Mouse (Mus musculus) neural tube, embryonic 14.5 days (tissue): ENCODE results near the gene H60b. TPM values are rescaled to one million over a fixed set of nuclear protein-coding genes. Genes with fewer than 3 reads are reported as not detected.
"Not testable (repeated sequence)": the region's sequence is repeated elsewhere in the genome, so short reads cannot be mapped to it uniquely, and the experiment has no call there.

Source experiments
- ATAC-seq: fragments of 200-750 bp; cut with Nextera tagmentation; 2 replicates; pipeline ENCODE4 v1.8.0; 2017; ENCODE audit warnings: low read depth, mild to moderate bottlenecking, moderate TSS enrichment, moderate library complexity
- H3K27ac ChIP-seq: fragments of 300-500 bp; sonication (generic); 2 replicates; pipeline ENCODE4 v1.5.1; 2014; ENCODE audit warnings: low read depth, mild to moderate bottlenecking, control low read depth, low read length, moderate library complexity, mixed read lengths
- H3K27me3 ChIP-seq: fragments of 300-500 bp; sonication (generic); 2 replicates; pipeline ENCODE4 v1.6.1; 2014; ENCODE audit warnings: low read length; ENCODE audit not compliant: control insufficient read depth, insufficient read depth
- H3K36me3 ChIP-seq: fragments of 300-500 bp; sonication (generic); 2 replicates; pipeline ENCODE4 v1.6.1; 2014; ENCODE audit warnings: low read length, mixed read lengths; ENCODE audit not compliant: control insufficient read depth, insufficient read depth
- H3K4me1 ChIP-seq: fragments of 300-500 bp; sonication (generic); 2 replicates; pipeline ENCODE4 v1.6.1; 2014; ENCODE audit warnings: low read length; ENCODE audit not compliant: control insufficient read depth, insufficient read depth
- H3K4me2 ChIP-seq: fragments of 300-500 bp; sonication (generic); 2 replicates; pipeline ENCODE4 v1.6.1; 2014; ENCODE audit warnings: mild to moderate bottlenecking, low read depth, low read length, control low read depth
- H3K4me3 ChIP-seq: fragments of 300-500 bp; sonication (generic); 2 replicates; pipeline ENCODE4 v1.5.1; 2014; ENCODE audit warnings: low read depth, low read length, control low read depth, mixed read lengths
- H3K9ac ChIP-seq: fragments of 300-500 bp; sonication (generic); replicated peaks from 2 replicates; pipeline ENCODE4 v1.6.1; 2014; ENCODE audit warnings: low read depth, mild to moderate bottlenecking, control low read depth, low read length, mixed read lengths
- H3K9me3 ChIP-seq: fragments of 300-500 bp; sonication (generic); 2 replicates; pipeline ENCODE4 v1.6.1; 2016; ENCODE audit warnings: low read length; ENCODE audit not compliant: control insufficient read depth
- WGBS: fragments of 180-500 bp; shearing (Covaris S2); extraction: QIAGEN DNeasy Blood & Tissue Kit; methylation state at CpG from one replicate; pipeline ENCODE4 v1.1.7; 2014; 5-methylcytosine and 5-hydroxymethylcytosine counted together
- polyA plus RNA-seq: library from polyadenylated mRNA; unstranded; fragments of >200 nt; fragmentation: Nextera tagmentation; extraction: Ambion mirVana; gene quantifications from 2 replicates; pipeline ENCODE4 v1.2.1, GENCODE M21; 2014

The H60b gene
- 0.37 TPM in 1 of 2 replicates, not detected in the other for polyA plus RNA-seq

GRCm38 (mm10) chr10:22158310-22158999, at the start of gene H60b, which contains the start of gene Raet1e:
Gene H60b, plus strand, starts transcription at chr10:22158586.
Gene Raet1e, plus strand, starts transcription at chr10:22158569.
- not testable (repeated sequence) for H3K4me1 ChIP-seq, H3K36me3 ChIP-seq, H3K9ac ChIP-seq, H3K9me3 ChIP-seq, H3K4me3 ChIP-seq, H3K27ac ChIP-seq
- peaks cover 35% of the 10 kb centered on the region for H3K27me3 ChIP-seq
- peak within 1 kb of the TSS; percentile 23; the same call in 1 of the 2 replicates for H3K4me2 ChIP-seq
- 2% methylated on average over 36 of the region's 48 CpGs for WGBS
- ATAC-seq: peak; percentile 38

- Histone ChIP-seq H3K9me3 (no peaks in the 10 kb centered on the region), H3K9ac (peak overlapping the region; percentile 59), H3K36me3 (no peaks in the 10 kb centered on the region), H3K4me3 (peak overlapping the region; percentile 32), H3K4me2 (peak overlapping the region; percentile 56), H3K4me1 (no peaks in the 10 kb centered on the region), H3K27me3 (no peaks in the 10 kb centered on the region), H3K27ac (no peak overlapping the region)
- peak; percentile 92 for ATAC-seq
- under 1% methylated on average over 19 of the region's 19 CpGs for WGBS
These were observed 17.6 kb upstream of the H60b start for GRCm38 (mm10) chr10:22140665-22141280.

GRCm38 (mm10) chr10:22142194-22142593, 16.2 kb upstream of the H60b start:
- not testable (repeated sequence) for ATAC-seq, H3K4me1 ChIP-seq, H3K4me2 ChIP-seq, H3K27ac ChIP-seq, H3K9me3 ChIP-seq, H3K36me3 ChIP-seq, H3K27me3 ChIP-seq, H3K4me3 ChIP-seq, H3K9ac ChIP-seq
- 89% methylated on average over 1 of the region's 1 CpGs for WGBS

- H3K9ac ChIP-seq: no peak overlapping the region
- H3K9me3 ChIP-seq: no peaks in the 10 kb centered on the region
- ATAC-seq: no peak
- 79% methylated on average over 5 of the region's 5 CpGs for WGBS
- H3K4me1 ChIP-seq: no peaks in the 10 kb centered on the region
- no peak overlapping the region for H3K27ac ChIP-seq
- no peaks in the 10 kb centered on the region for H3K27me3 ChIP-seq
- H3K4me3 ChIP-seq: no peak overlapping the region
- H3K4me2 ChIP-seq: no peak overlapping the region
- no peaks in the 10 kb centered on the region for H3K36me3 ChIP-seq
These were observed 15.5 kb upstream of the H60b start for GRCm38 (mm10) chr10:22142926-22143325.

- H3K9me3 ChIP-seq: no peaks in the 10 kb centered on the region
- under 1% methylated on average over 47 of the region's 50 CpGs for WGBS
- no peaks in the 10 kb centered on the region for H3K36me3 ChIP-seq
- peak overlapping the region; percentile 63 for H3K4me2 ChIP-seq
- peak overlapping the region; percentile 39; the same call in 1 of the 2 replicates for H3K9ac ChIP-seq
- H3K4me1 ChIP-seq: no peaks in the 10 kb centered on the region
- ATAC-seq: peak; percentile 71
- H3K27me3 ChIP-seq: peaks cover 2% of the 10 kb centered on the region; the same call in 1 of the 2 replicates
- H3K27ac ChIP-seq: no peak overlapping the region
- peak overlapping the region; percentile 39 for H3K4me3 ChIP-seq
These were observed 9.8 kb upstream of the H60b start for GRCm38 (mm10) chr10:22148441-22149072.

- Histone ChIP-seq H3K4me2 (peak within 1 kb of the TSS; percentile 63), H3K27me3 (peaks cover 2% of the 10 kb centered on the region; the same call in 1 of the 2 replicates), H3K27ac (no peak within 1 kb of the TSS), H3K4me3 (peak within 1 kb of the TSS; percentile 39), H3K9me3 (no peaks in the 10 kb centered on the region), H3K4me1 (no peaks in the 10 kb centered on the region), H3K9ac (peak within 1 kb of the TSS; percentile 39; the same call in 1 of the 2 replicates), H3K36me3 (no peaks in the 10 kb centered on the region)
- WGBS: 2% methylated on average over 36 of the region's 37 CpGs
- ATAC-seq: peak; percentile 55
These were observed 9.2 kb upstream of the H60b start, which contains the start of gene E030030I06Rik for GRCm38 (mm10) chr10:22149073-22149690. Gene E030030I06Rik, minus strand, starts transcription at chr10:22149270.

GRCm38 (mm10) chr10:22149691-22150465, 8.5 kb upstream of the H60b start:
- no peak overlapping the region for H3K9ac ChIP-seq
- H3K27me3 ChIP-seq: peaks cover 2% of the 10 kb centered on the region; the same call in 1 of the 2 replicates
- WGBS: under 1% methylated on average over 45 of the region's 50 CpGs

GRCm38 (mm10) chr10:22150593-22150992, 7.8 kb upstream of the H60b start:
- no peaks in the 10 kb centered on the region for H3K36me3 ChIP-seq
- H3K27ac ChIP-seq: no peak overlapping the region
- H3K4me2 ChIP-seq: no peak overlapping the region
- H3K4me1 ChIP-seq: no peaks in the 10 kb centered on the region
- H3K9me3 ChIP-seq: no peaks in the 10 kb centered on the region
- ATAC-seq: no peak
- no peak overlapping the region for H3K4me3 ChIP-seq
- WGBS: under 1% methylated on average over 27 of the region's 27 CpGs
- no peak overlapping the region for H3K9ac ChIP-seq
- H3K27me3 ChIP-seq: peaks cover 7% of the 10 kb centered on the region

More at GRCm38 (mm10) chr10:22149691-22150465, 8.5 kb upstream of the H60b start:
- no peaks in the 10 kb centered on the region for H3K36me3 ChIP-seq
- H3K4me3 ChIP-seq: peak overlapping the region; percentile 39; the same call in 1 of the 2 replicates
- H3K4me2 ChIP-seq: peak overlapping the region; percentile 63; the same call in 1 of the 2 replicates
- H3K27ac ChIP-seq: no peak overlapping the region
- H3K4me1 ChIP-seq: no peaks in the 10 kb centered on the region
- H3K9me3 ChIP-seq: no peaks in the 10 kb centered on the region
- 0 out of 2 replicates have a peak, but pooled peaks have one; percentile 12 for ATAC-seq
